Mouse (Mus musculus): ENCODE data around the gene Syt8.

Syt8 gene

DNA sequence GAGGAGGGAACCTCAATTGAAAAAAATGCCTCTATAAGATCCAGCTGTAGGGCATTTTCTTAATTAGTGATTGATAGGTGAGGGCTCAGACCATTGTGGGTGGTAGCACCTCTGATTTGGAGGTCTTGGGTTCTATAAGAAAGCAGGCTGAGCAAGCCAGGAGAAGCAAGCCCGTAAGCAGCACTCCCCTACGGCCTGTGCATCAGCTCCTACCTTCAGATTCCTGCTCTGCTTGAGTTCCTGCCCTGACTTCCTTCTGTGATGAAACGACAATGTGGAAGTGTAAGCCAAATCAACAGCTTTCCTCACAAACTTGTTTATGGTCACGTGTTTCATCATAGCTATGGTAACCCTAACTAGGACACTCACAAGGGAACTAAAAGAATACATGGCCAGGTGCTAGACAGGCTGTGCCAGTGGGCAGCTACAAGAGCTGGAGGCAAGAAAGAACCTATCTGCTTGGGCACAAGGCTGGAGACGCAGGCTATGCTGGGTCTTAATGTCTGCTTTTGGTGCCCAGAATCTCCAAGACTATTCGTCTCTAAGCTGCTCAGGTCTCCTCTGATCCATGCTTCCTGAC is 14.5 kb downstream of the Syt8 start:
- peak; percentile 15 for DNase-seq

DNA sequence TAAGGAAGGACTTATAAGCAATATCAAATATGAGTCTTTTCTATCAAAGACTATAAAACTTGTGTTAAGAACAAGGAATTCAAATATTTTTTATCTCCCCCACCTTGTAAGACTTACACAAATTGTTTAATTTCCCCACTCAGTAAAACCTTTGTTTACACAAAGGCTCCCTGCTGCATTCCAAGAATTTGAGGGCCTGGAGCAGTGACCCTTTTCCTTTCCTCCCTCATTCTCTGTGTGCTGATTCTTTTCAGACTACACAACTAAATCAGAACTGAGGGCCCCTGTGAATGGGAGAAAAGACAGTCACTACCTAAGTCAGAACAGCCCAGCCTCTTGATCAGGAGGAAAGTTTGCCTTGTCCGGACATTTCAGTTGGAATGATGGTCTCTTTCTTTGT is 20.1 kb downstream of the Syt8 start:
- DNase-seq, result no peak

DNA sequence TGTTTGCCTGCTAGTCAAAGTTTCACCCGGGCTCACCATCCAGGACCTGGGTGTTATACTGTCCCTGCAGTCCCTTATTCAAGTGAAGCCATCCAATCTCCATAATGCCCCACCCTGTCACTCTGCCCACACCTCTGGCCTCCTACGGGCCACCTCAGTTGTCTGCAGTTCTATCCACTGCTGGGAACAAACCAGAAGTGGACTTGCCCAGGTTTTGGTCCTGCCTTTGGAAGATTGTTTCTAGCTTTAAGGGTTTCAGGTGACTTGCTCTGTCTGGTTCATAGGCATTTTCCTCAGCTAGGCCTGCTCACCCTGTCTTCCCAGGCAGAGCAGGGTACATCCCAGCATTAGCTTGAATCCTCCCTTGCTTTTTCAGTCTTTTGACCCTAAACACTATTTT is 20.6 kb downstream of the Syt8 start:
- peak; percentile 5 for DNase-seq

DNA sequence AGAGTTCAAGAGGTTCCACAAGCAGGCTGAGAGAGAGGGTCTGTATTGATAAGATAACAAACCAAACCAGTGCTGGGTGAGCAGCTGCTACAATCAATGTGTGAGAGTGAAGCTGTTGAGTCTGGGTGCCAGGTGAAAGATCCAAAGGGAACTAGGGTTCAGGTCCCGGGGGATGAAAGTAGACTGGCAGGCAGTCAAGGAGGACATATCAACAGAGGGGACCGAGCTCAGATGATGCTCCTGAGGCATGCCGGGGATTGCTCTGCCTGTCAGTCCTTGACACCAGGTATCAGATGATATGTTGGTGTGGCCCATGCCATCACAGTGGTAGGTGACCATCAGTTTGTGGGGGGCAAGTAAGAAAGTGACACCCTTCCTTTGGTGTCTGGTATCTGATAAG is 22.2 kb downstream of the Syt8 start:
- DNase-seq, result no peak

DNA sequence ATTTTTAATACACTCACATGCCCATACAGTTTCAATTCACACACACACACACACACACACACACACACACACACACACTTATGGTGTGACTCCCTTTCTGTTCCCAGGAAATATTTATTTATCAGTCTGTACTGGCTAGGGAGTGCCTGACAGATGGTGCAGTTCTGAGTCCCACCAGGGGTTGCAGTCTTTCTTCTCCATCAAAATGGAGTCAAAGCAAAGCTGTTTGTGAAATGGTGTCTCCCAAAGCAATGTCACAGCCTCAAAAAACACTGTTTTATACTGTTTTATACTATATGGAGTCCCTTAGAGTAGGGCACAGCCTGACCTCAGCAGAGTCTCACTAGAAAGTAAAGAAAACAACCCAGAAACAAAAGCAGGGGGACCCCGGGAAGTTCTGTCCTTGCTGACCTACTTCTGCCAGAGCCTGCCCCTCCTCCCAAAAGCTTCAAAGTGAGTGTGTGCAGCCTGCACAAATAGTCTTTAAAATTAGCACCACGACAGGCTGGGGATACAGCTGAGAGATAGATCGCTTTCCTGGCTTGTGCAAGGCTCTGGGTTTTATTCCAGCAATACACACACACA is 22.7 kb downstream of the Syt8 start:
- DNase-seq, result peak; percentile 89

DNA sequence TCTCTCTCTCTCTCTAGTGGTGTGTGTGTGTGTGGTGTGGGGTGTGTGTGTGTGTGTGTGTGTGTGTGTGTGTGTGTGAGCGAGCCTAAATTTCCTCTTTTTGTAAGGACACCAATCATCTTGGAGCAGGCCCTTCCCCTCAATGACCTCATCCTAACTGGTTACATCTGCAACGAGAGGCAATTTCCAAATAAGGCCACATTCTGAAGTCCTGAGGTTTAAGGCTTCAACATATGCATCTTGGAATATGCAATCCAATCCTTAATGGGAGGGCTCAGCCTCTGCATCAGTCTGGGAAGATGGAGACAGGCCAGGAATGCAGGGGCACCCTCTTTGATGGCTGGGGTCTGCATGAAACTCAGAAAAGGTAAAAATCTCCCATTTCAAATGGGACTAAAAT is 23.4 kb downstream of the Syt8 start:
- DNase-seq, result peak; percentile 44

DNA sequence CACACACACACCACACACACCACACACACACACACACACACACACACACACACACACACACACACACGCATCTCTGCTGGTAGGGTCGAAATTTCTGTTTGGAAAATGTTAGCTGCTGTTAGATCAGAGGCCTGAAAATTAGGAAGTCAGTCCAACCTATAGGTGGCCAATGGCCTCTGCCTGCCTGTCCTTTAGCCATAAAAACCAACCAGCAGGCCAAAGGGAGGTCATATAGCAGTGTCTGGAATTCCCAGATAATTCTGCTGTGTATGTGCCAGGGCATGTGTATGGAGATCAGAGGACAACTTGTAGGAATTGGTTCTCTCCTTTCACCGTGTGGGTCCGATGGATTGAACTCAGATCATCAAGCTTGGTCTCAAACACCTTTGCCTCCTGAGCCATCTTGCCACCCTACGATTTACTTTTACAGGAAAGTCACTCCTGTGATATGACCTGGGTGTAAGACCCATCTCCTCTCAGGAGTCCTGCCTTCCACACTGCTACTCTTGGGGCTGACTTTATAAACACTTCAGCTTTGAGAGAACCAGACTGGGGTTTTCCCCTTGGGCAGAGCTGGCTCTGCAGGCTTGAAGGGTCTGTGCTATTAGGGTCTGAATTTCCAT is 24.1 kb downstream of the Syt8 start:
- DNase-seq, result peak; percentile 19

DNA sequence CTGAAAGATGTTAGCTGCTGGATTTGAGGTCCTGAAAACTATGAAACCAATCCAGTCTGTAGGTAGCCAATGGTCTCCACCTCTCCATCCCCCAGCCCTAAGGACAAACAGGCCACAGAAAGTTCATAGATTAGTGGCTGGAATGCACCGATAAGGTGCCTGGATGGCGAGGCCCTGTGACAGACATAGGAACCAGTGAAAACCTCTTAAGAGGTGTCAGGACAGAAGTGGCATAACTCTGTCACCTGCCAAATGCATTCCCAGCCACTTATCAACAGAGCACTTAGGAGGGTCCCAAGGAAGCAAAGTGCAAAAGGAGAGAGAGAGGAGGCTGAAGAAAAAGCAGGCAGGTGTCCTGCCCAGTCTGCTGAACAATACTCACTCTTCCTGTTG is 24.6 kb downstream of the Syt8 start:
- peak; percentile 8 for DNase-seq

DNA sequence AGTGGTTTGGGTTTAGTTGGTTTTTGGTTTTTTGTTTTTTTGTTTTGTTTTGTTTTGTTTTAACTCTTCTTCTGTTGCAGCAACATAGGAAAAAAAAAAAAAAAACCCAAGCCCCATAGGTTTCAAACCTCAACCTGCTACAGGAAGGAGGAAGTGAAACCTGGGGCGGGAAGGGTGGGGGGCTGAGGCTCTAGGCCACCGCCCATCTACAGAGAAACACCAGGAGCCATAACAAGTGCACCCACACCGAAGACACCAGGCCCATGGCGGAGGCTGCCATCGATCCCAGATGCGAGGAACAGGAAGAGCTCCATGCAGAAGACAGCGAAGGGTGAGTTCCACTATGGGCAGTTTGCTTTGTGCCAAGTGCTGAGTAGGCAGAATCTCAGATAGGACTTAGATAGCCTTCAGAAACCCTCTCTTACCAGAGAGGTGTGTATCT is 26.0 kb downstream of the Syt8 start, which contains the start of gene Lsp1:
Lsp1 (plus strand) TSS at position 174 of the 442 bp plus-strand sequence.
- DNase-seq, result peak; percentile 17

DNA sequence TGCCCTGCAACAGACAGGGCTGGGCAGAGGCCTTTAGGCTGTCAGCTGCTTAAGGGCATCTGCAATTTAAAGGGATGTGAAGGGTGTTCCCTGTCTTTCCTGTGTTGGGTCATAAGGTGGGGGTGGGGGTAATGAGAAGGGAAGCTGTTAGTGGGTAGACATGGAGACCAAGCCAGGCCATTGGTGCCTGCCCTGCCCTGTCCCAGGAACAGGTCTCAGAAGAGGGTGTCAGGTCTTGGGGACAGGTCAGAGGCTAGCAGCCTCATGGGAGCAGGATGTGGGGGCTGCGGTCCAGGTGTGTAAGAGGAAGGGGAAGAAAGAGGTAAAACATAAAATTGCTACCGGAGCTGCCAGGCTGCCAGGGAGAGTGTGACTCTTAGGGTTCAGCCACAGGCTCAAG is 26.8 kb downstream of the Syt8 start:
- no peak for DNase-seq

DNA sequence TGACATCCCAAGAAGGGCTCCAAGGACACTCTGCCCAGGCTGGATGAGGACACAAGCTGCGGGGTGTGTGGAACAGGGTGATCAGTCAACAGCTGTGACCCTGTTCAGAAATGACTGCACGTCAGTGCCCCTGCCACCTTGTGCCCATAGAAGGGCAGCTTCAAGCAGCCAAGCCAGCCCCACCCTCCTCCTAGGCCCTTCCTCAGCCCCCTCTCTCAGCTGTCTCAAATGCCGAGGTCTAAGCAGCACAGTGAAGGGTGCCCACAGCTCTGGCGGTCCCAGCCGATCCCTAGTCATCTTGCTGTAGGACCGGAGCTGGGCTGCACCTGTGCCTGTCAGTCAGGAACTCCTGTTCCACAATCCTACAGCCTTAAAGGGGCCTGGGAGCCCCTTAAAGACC is 27.5 kb downstream of the Syt8 start:
- DNase-seq, result peak; percentile 18

DNA sequence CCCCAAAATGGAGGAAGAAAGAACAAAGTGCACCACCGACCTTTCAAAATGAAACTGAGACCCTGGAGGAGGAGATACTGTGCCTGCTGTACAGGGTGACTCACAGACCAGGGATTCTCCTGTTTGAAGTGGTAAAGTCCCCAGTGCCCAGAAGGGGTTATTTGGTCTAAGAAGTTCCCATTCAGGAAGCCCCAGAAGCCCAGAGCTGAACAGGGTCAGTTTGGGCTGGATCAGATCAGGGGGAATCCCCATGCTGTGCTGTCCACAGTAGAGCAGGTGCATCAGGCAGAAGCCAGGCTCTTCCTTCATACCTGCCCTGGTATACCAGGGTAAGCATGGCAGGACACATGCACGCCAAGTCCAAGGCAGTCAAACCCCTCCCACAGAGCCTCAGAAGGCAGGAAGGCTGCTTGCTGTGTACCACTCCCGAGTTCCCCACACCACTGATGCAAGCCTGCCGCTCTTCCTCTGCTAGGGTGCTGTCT is 28.0 kb downstream of the Syt8 start:
- peak; percentile 26 for DNase-seq

DNA sequence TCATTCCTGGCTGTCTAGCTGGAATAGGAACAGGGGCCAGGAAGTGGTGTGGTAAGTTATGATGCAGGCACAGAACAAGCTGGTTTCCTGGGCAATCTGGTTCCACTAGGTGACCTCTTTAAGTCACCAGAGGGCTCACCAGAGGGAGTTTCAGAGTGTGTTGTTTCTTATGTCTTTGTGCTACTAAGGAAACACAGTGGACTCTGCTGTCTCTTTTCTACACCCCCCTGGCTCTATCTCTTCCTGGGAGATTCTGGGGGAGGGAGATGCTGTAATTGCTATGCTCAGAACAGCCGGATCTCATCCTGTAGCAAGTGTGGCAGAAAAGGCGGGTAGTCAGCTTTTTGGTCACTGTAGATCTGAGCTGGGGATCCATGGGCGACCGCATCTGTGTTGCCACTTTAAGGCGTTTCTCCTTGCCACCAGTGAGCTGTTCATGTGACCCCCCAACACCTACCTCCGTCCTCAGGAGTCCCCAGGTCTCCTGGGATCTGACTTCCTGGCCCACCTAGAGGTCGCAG is 35.6 kb downstream of the Syt8 start:
- no peak for DNase-seq

DNA sequence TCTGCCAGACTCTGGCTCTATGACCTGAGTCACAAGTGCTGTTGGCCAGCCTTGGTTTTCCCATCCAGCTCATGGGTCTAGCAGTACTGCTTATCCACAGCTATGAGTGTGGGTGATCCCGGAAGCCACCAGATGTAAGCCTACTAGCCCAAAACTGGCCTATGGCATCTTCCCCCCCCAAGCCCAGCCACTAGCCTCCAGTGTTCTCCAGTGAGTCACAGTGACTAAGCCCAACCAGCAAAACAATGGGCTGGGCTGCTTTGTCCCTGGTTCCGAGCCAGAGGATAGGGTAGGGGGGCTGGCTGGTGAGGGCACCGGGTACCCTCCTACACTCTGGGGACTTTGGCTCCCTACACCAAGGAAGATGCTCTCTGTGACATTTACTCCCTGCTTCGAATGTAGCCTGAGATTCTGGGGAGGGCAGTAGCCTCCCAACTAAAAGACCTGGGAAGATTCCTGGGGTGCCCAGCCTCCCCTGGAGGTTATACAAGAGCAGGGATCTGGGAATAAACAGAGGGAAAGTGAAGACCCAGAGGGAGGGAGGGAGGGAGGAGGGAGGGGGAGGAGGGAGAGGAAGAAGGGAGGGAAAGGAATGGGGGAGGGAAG is 36.3 kb downstream of the Syt8 start:
- no peak for DNase-seq

DNA sequence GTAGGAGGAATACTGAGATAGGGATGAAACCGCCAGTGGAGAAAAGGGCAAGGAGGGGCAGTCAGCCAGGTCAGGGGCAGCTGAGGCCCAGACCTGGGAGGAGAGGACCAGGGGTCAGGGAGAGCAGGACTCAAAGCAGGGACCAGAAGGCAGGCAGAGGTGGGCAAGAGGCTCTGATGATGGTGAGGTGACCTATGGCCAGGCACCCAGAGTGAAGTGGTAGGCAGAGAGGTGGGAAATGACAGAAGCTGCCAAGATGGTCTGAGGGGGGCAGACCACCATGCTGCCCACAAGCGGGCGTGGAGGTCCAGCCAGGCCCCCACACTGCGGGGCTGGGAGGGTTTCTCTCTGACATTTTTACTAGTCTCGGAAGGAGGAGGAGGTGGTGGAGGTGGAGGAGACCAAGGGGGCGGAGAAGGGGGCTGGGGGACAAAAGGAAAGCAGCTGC is 36.8 kb downstream of the Syt8 start:
- DNase-seq, result no peak

DNA sequence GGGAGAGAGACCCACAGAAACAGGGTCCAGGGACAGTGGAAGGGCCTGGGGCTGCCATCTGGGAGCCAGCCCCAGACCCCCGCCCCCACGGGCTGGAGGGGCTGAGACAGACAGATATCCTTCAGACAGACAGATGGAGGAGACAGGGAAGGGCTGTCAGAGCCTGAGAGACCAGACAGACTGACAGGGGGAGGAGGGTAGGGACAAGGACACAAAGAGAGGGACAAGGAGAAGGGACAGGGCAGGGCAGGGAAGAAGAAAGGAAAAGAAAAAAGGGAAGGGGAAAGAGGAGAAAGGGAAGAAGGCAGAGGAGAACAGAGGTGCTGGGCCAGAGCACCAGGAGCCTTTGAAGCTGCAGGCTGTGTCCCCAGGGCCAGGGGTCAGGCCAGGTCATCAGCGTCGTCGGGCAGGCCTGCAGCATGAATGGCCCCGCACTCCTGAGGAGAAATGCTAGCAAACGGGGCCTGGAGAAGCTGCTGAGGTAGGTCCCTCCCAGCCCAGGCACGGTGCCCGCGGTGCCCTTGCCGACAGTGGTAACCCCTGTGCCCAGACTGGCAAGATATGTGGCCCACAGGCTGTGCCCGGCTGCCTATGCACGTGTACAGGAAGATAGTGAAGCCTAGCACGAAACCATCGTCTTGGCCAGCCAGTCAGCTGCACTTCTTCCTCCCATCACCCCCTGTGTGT is 37.4 kb downstream of the Syt8 start:
- DNase-seq, result no peak

DNA sequence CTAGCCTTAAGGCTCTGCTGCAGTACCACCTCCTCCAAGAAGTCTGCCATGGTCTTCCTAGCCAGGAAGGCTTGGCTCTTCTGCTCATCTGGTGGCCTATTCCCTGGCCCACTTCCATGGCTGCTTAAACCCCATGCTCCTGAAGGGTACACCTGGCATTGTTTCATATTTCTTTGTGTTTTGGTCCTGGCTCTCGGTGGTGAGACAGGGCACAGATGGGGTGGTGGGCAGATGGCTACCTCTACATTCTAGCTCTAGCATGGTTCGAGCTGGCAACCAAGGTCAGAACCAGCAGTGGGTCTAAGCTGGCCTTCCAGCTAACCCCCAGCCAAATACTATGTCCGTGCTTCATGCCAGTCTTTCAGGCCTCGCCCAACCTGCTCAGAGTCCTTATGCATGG is 38.3 kb downstream of the Syt8 start:
- DNase-seq, result peak; percentile 61

DNA sequence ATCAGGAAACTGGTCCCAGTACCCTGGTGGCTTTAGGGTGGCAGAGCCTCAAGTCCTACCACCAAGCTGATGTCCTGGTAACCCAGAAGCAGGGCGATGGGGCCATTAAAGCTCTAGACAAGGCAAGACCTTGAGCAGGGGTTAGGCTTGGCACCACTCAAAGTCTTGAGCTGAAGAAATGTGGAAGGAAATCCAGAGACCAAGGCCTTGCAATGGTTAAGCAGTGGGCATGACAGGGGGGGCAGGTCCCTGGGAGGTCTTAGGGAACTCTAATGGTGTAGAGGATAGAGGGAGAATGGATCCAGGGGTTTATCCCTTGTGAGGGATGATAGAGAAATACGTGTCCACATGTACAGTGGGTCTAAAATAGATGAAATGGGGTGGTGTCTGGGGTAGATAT is 38.8 kb downstream of the Syt8 start:
- peak; percentile 10 for DNase-seq

DNA sequence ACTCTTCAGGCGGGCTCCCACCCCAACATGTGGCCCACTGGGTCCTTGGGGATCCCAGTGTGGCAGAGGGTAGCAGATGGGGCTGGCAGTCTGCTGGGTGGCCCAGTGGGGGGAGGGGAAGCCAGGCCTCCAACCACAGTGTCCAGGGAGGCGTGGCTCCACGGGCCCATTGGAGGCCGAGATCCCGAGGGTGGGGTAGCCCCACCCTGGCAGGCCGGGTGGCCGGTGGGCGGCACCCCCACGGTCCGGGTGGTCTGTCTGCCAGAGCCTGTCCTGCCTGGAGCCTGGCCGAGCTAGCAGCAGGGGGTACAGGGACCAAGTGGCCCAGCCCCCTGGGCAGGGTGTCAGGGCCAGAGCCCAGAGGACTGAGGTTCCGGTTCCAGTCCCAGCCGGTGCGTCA is 40.1 kb downstream of the Syt8 start:
- DNase-seq, result no peak

DNA sequence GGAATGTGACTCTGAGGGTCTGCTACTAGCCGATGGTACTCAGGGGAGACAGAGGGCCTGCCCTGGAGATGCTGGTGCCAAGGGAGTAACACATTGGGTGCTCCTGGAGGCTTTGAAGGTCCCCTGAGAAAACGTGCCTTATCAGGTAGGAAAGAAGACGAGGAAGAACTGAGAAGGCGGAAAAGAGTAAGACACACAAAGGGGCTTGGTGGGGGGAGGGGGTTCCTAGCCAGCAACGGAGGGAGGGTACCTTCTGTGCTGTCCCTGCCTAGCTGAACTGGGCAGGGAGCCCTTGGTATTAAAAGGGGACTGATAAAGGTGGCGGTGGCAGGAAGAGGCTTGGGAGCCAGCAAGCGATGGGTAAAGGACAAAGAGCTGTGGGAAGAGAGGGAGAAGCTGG is 41.0 kb downstream of the Syt8 start:
- no peak for DNase-seq

DNA sequence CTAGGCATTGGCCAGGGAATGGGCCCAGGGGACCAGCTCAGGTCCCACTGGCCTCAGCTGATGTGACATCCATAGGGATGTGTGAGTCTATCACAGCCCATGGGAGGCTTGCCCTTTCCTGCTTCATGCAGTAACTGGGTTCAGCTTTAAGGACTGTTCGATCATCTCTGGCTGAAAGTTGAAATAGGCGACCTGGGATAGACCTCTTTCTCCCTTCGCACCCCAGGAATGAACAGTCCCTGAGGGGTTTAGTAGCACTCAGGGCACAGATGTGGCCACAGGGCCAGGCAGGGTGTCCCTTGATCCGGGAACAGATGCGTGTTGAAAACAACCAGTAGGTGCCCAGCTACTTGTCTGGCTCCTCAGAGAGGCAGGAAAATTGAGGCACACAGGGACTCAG is 41.6 kb downstream of the Syt8 start:
- no peak for DNase-seq

DNA sequence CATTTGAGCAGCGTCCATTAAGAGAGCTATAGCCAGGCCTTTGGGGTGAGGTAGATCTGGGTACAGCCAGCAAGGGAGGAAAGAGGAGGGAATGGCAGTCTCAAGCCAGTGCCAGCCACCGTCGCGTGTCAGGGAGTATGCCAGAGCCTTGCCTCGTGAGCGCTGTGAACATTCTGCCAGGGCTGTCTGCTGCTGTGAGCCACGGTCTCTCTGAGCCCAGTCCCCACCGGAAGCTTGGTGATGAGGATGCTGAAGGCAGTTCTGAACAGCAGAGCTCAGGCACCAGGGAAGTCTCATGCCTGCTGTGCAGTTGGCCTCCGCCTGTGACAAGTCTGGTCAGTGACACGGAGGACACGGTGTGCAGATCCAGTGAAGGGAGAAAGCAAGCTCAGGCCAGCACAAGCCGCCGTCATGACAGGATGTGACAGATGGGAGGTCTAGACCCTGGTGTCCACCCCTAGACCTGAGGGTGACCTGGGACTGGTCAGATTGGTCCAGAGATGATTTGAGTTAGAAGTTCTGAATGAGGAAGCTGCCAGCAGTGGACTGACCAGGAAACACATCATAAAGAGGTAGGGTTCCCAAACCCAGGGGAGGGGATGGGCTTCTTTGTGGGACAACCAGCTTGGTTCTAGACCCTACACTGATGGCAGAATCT is 42.3 kb downstream of the Syt8 start:
- no peak for DNase-seq

DNA sequence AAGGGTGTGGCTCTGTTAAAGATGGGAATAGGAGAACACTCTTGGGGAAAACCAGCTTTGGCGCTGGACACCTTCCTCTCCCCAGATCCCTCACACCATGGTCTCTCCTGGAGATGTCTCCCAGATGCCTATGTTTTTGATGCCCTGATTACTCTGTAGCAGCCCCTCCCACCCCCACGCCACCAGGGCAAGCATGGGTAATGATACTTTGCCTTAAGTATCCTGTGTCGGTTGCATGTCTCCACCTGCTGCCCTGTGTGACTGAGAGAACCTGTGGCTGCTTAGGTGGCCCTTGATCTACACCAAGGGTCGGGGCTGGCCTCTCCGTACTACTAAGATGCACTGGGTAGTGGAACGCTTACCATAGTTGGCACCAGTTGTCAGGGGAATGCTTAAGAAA is 43.4 kb downstream of the Syt8 start:
- no peak for DNase-seq
